Mouse (Mus musculus) ES-Bruce4 (cell line): ENCODE results near the gene Il27ra. TPM values are rescaled to one million over a fixed set of nuclear protein-coding genes. Genes with fewer than 3 reads are reported as not detected.

Experiments used
- H3K27ac ChIP-seq: 2 replicates; pipeline ENCODE4 v1.5.1; 2012; ENCODE audit warnings: low read length, inconsistent platforms; ENCODE audit not compliant: insufficient read depth
- H3K27me3 ChIP-seq: 2 replicates; pipeline ENCODE4 v1.6.1; 2012; ENCODE audit warnings: mild to moderate bottlenecking, low read length, inconsistent platforms; ENCODE audit not compliant: control insufficient read depth, poor library complexity, insufficient read depth, severe bottlenecking
- H3K36me3 ChIP-seq: 2 replicates; pipeline ENCODE4 v1.6.1; 2012; ENCODE audit warnings: inconsistent platforms, mild to moderate bottlenecking, low read length, moderate library complexity; ENCODE audit not compliant: control insufficient read depth, poor library complexity, insufficient read depth, severe bottlenecking
- H3K4me1 ChIP-seq: one replicate; pipeline ENCODE4 v1.8.1; 2011; ENCODE audit warnings: low read length; ENCODE audit not compliant: control insufficient read depth, insufficient read depth
- H3K4me3 ChIP-seq: 2 replicates; pipeline ENCODE4 v1.5.1; 2011; ENCODE audit warnings: low read depth, mild to moderate bottlenecking, low read length
- H3K9ac ChIP-seq: 2 replicates; pipeline ENCODE4 v1.6.1; 2012; ENCODE audit warnings: low read depth, mild to moderate bottlenecking, inconsistent platforms; ENCODE audit not compliant: poor library complexity, severe bottlenecking
- H3K9me3 ChIP-seq: replicated peaks from 2 replicates; pipeline ENCODE4 v1.6.1; 2012; ENCODE audit warnings: mild to moderate bottlenecking, low read length, inconsistent platforms; ENCODE audit not compliant: control insufficient read depth, poor library complexity, insufficient read depth, severe bottlenecking
- CTCF ChIP-seq: IDR thresholded peaks from one replicate; pipeline ENCODE4 v1.8.1; 2011; ENCODE audit warnings: low read depth, low read length
- EP300 ChIP-seq: IDR thresholded peaks from 2 replicates; pipeline ENCODE4 v1.6.1; 2011; ENCODE audit warnings: low read depth, low read length; ENCODE audit not compliant: insufficient read depth
- POLR2A ChIP-seq: IDR thresholded peaks from one replicate; pipeline ENCODE4 v1.8.1; 2011; ENCODE audit warnings: low read length; ENCODE audit not compliant: insufficient read depth
- polyA plus RNA-seq: library from polyadenylated mRNA; stranded (reverse); fragments of >200 nt; gene quantifications from 2 replicates; pipeline ENCODE4 v1.2.4, GENCODE M21; 2011; ENCODE audit warnings: low read depth; ENCODE audit not compliant: missing spikeins, insufficient read depth, insufficient read length

The Il27ra gene
- polyA plus RNA-seq, 1 experiment: 0.61 TPM

GRCm38 (mm10) chr8:84071921-84072320, 29.5 kb upstream of the Il27ra start:
- TF ChIP-seq EP300: no peak
- Histone ChIP-seq H3K4me1 (peaks cover 7% of the 10 kb centered on the region), H3K27me3 (no peaks in the 10 kb centered on the region), H3K4me3 (no peak overlapping the region), H3K36me3 (no peaks in the 10 kb centered on the region), H3K9ac (no peak overlapping the region), H3K9me3 (no peaks in the 10 kb centered on the region), H3K27ac (no peak overlapping the region)

- H3K36me3 ChIP-seq: no peaks in the 10 kb centered on the region
- peaks cover 7% of the 10 kb centered on the region for H3K4me1 ChIP-seq
- H3K9ac ChIP-seq: no peak overlapping the region
- TF ChIP-seq CTCF (no peak), EP300 (no peak), POLR2A (no peak)
- H3K4me3 ChIP-seq: no peak overlapping the region
- no peaks in the 10 kb centered on the region for H3K9me3 ChIP-seq
- no peaks in the 10 kb centered on the region for H3K27me3 ChIP-seq
- H3K27ac ChIP-seq: no peak overlapping the region
These were observed 28.3 kb upstream of the Il27ra start for GRCm38 (mm10) chr8:84070667-84071066.

- H3K27ac ChIP-seq: no peak overlapping the region
- no peaks in the 10 kb centered on the region for H3K36me3 ChIP-seq
- no peaks in the 10 kb centered on the region for H3K9me3 ChIP-seq
- no peak overlapping the region for H3K9ac ChIP-seq
- TF ChIP-seq EP300: no peak
- TF ChIP-seq CTCF: no peak
- H3K4me3 ChIP-seq: no peak overlapping the region
- peaks cover 7% of the 10 kb centered on the region for H3K4me1 ChIP-seq
- no peaks in the 10 kb centered on the region for H3K27me3 ChIP-seq
These were observed 27.9 kb upstream of the Il27ra start for GRCm38 (mm10) chr8:84070241-84070640.

GRCm38 (mm10) chr8:84069750-84070149, 27.4 kb upstream of the Il27ra start:
- H3K9me3 ChIP-seq: no peaks in the 10 kb centered on the region
- H3K27ac ChIP-seq: no peak overlapping the region
- peaks cover 7% of the 10 kb centered on the region for H3K4me1 ChIP-seq

GRCm38 (mm10) chr8:84069169-84069568, 26.8 kb upstream of the Il27ra start:
- H3K27me3 ChIP-seq: no peaks in the 10 kb centered on the region
- no peaks in the 10 kb centered on the region for H3K9me3 ChIP-seq
- peaks cover 8% of the 10 kb centered on the region for H3K4me1 ChIP-seq
- H3K36me3 ChIP-seq: no peaks in the 10 kb centered on the region
- H3K27ac ChIP-seq: no peak overlapping the region
- H3K9ac ChIP-seq: no peak overlapping the region
- no peak for TF ChIP-seq CTCF
- TF ChIP-seq EP300: no peak
- TF ChIP-seq POLR2A: no peak
- no peak overlapping the region for H3K4me3 ChIP-seq

More at GRCm38 (mm10) chr8:84069750-84070149, 27.4 kb upstream of the Il27ra start:
- Histone ChIP-seq H3K27me3 (no peaks in the 10 kb centered on the region), H3K9ac (no peak overlapping the region), H3K36me3 (no peaks in the 10 kb centered on the region), H3K4me3 (no peak overlapping the region)
- TF ChIP-seq EP300 (no peak), POLR2A (no peak), CTCF (no peak)

GRCm38 (mm10) chr8:84068316-84069035, 26.1 kb upstream of the Il27ra start:
- Histone ChIP-seq H3K4me1 (peaks cover 9% of the 10 kb centered on the region), H3K9me3 (no peaks in the 10 kb centered on the region), H3K27ac (no peak overlapping the region), H3K9ac (no peak overlapping the region), H3K4me3 (no peak overlapping the region), H3K27me3 (no peaks in the 10 kb centered on the region), H3K36me3 (no peaks in the 10 kb centered on the region)
- TF ChIP-seq CTCF (no peak), EP300 (no peak), POLR2A (no peak)
